Mouse (Mus musculus): ENCODE results near the gene Gm15097. TPM values are rescaled to one million over a fixed set of nuclear protein-coding genes. Genes with fewer than 3 reads are reported as not detected.

The Gm15097 gene
- polyA plus RNA-seq (2012; rRNA removed), result not detected in 2 replicates

DNA sequence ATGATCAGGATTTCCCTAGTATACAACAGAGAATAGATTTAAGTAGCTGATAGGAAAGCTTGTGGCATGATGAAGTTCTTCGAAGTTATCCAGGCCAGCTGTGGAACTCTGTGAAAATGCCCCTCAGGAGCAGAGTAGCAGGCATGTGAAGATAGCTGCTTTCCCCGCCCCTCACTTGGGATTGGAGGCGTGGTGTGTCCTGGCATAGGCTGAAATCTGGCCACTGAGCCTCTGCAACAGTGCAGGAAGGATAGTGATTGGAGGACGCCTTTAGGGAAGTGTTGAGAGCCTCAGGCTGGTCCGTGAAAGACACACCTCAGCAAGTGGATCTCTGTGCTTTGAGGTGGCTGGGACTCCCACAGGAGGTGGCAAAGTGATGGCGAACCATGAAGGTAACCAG, at the start of gene Gm15097:
TSS of gene Gm15097 (plus strand) at position 301 of the 400 bp plus-strand sequence.

Other genes starting within 250 kb of the Gm15097 start
- not detected in 2 replicates for gene Gm10439, start 189.9 kb upstream of the Gm15097 start, polyA plus RNA-seq (2012; rRNA removed)
- not detected in 2 replicates for gene Gm15091, start 157.2 kb downstream of the Gm15097 start, polyA plus RNA-seq (2012; rRNA removed)